Mouse (Mus musculus): ENCODE data around the gene Gin1. TPM values are rescaled to one million over a fixed set of nuclear protein-coding genes. Genes with fewer than 3 reads are reported as not detected.

The Gin1 gene
- polyA plus RNA-seq, 1 experiment: 17.8 TPM

- no peaks in the 10 kb centered on the region for H3K4me1 ChIP-seq (ENCODE audit: control insufficient read depth, insufficient read depth, low read length)
- 85% methylated on average over 5 of the region's 5 CpGs for WGBS
Measured at GRCm38 (mm10) chr1:97771727-97772126, 1.8 kb downstream of the Gin1 start.

DNA sequence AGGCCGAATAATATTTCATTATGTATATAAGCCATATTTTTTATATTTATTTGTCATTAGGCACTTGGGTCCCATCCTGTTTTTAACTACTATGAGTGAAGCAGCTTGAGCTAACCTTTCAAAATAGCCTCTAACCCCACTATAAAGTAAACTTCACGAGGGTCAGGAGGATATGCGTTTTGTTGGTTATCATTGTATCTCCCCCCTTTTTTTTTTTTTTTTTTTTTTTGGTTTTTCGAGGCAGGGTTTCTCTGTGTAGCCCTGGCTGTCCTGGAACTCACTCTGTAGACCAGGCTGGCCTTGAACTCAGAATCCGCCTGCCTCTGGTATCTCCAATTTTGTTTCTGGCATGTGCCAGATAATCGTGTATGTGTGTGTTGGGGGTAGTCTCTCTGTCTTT lies 3.4 kb downstream of the Gin1 start:
- no peak for TF ChIP-seq CTCF (IDR thresholded peaks at IDR 0.05; ENCODE audit: control insufficient read depth, insufficient read depth, low read length)
- TF ChIP-seq POLR2A (IDR thresholded peaks at IDR 0.05; ENCODE audit: borderline replicate concordance, control insufficient read depth, low read depth, low read length): no peak
- 72% methylated on average over 6 of the region's 6 CpGs for WGBS
- Histone ChIP-seq H3K4me3 (replicated peaks; ENCODE audit: control insufficient read depth, low read depth, low read length) (no peak overlapping the region), H3K4me1 (ENCODE audit: control insufficient read depth, insufficient read depth, low read length) (no peaks in the 10 kb centered on the region), H3K27ac (ENCODE audit: control insufficient read depth, insufficient read depth, low read depth, low read length, poor library complexity) (no peak overlapping the region)

More at GRCm38 (mm10) chr1:97771727-97772126, 1.8 kb downstream of the Gin1 start:
- no peak overlapping the region for H3K27ac ChIP-seq (ENCODE audit: control insufficient read depth, insufficient read depth, low read depth, low read length, poor library complexity)
- TF ChIP-seq POLR2A (IDR thresholded peaks at IDR 0.05; ENCODE audit: borderline replicate concordance, control insufficient read depth, low read depth, low read length): no peak
- no peak overlapping the region for H3K4me3 ChIP-seq (replicated peaks; ENCODE audit: control insufficient read depth, low read depth, low read length)

DNA sequence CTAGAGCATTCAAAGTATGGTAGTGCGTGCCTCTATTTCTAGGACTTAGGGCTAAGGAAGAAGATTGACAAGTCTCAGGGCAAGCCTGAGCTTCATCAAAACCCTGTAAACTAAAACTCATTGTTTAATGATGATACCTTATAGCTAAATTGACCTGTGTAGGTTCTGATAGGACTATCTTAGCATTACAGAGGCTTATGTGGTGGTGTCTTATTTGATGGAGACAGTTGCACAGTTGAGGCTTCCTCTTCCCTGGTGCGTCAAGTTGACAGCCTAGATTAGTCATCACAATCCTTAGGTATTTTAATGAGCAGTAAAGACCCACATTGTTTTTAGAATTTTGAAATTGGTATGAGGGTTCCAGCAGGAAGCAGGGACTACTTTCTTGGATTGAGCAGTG lies 4.0 kb downstream of the Gin1 start:
- Histone ChIP-seq H3K27ac (ENCODE audit: control insufficient read depth, insufficient read depth, low read depth, low read length, poor library complexity) (no peak overlapping the region), H3K4me3 (replicated peaks; ENCODE audit: control insufficient read depth, low read depth, low read length) (no peak overlapping the region), H3K4me1 (ENCODE audit: control insufficient read depth, insufficient read depth, low read length) (no peaks in the 10 kb centered on the region)
- WGBS: 67% methylated on average over 2 of the region's 2 CpGs
- no peak for TF ChIP-seq CTCF (IDR thresholded peaks at IDR 0.05; ENCODE audit: control insufficient read depth, insufficient read depth, low read length)
- TF ChIP-seq POLR2A (IDR thresholded peaks at IDR 0.05; ENCODE audit: borderline replicate concordance, control insufficient read depth, low read depth, low read length): no peak

GRCm38 (mm10) chr1:97781674-97782073 lies 11.7 kb downstream of the Gin1 start:
- TF ChIP-seq POLR2A (IDR thresholded peaks at IDR 0.05; ENCODE audit: borderline replicate concordance, control insufficient read depth, low read depth, low read length) (no peak), CTCF (IDR thresholded peaks at IDR 0.05; ENCODE audit: control insufficient read depth, insufficient read depth, low read length) (no peak)
- WGBS: 37% methylated on average over 7 of the region's 7 CpGs
- no peak overlapping the region for H3K4me3 ChIP-seq (replicated peaks; ENCODE audit: control insufficient read depth, low read depth, low read length)

DNA sequence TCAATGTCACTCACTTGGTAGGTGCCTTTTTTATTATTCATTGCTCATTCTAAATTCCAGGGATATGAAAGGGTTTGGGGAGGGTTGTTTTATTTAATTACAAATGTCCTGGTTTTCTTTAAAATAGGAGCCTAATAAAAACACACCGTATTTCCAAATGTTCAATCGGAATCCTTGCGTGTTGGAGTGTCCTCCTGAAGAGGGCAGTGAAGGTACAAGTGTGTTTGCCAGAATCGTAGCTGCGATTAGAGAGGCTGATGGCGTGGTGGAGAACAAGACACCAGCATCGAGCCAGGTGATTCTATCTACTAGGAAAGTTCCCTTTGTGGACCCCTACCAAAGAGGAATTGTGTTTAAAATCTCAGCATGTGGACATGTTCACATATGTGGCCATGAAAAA lies 15.0 kb downstream of the Gin1 start:
- 92% methylated on average over 7 of the region's 7 CpGs for WGBS
- TF ChIP-seq CTCF (IDR thresholded peaks at IDR 0.05; ENCODE audit: control insufficient read depth, insufficient read depth, low read length): no peak
- no peak for TF ChIP-seq POLR2A (IDR thresholded peaks at IDR 0.05; ENCODE audit: borderline replicate concordance, control insufficient read depth, low read depth, low read length)

More at GRCm38 (mm10) chr1:97781674-97782073, 11.7 kb downstream of the Gin1 start:
- Histone ChIP-seq H3K4me1 (ENCODE audit: control insufficient read depth, insufficient read depth, low read length) (no peaks in the 10 kb centered on the region), H3K27ac (ENCODE audit: control insufficient read depth, insufficient read depth, low read depth, low read length, poor library complexity) (no peak overlapping the region)

DNA sequence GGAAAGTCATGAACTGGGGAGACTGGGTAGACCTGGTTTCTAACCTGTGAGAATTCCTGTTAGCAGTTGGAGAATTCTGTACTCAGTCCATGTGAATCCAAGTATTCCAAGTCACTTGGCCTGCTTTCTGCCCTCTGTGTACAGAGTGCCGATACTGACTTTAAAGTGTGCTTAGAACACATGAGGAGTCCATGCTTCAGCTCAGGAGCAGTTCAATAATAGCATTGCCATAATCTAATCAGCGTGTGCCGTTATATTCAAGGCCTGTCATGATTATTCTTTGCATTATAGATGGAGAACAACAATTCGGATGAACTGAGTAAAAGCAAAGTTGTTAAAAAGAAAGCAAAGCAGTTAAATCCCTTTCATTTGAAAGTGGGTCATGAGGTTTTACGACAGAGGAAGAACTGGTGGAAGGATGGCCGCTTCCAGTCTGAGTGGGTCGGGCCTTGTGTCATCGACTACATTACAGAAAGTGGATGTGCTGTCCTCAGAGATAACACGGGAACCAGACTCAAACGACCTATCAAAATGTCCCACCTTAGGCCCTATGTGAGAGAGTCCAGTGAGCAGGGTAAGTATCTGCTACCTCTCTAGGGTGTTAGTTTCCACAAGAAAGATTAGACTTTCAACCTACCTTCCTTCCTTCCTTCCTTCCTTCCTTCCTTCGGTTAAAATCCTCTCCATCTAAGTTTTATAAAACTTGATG lies 15.9 kb downstream of the Gin1 start:
- TF ChIP-seq CTCF (IDR thresholded peaks at IDR 0.05; ENCODE audit: control insufficient read depth, insufficient read depth, low read length): no peak
- TF ChIP-seq POLR2A (IDR thresholded peaks at IDR 0.05; ENCODE audit: borderline replicate concordance, control insufficient read depth, low read depth, low read length): no peak
- Histone ChIP-seq H3K4me1 (ENCODE audit: control insufficient read depth, insufficient read depth, low read length) (no peaks in the 10 kb centered on the region), H3K4me3 (replicated peaks; ENCODE audit: control insufficient read depth, low read depth, low read length) (no peak overlapping the region), H3K27ac (ENCODE audit: control insufficient read depth, insufficient read depth, low read depth, low read length, poor library complexity) (no peak overlapping the region)
- 74% methylated on average over 11 of the region's 11 CpGs for WGBS

More for the DNA sequence above, 15.0 kb downstream of the Gin1 start:
- Histone ChIP-seq H3K4me1 (ENCODE audit: control insufficient read depth, insufficient read depth, low read length) (no peaks in the 10 kb centered on the region), H3K4me3 (replicated peaks; ENCODE audit: control insufficient read depth, low read depth, low read length) (no peak overlapping the region), H3K27ac (ENCODE audit: control insufficient read depth, insufficient read depth, low read depth, low read length, poor library complexity) (no peak overlapping the region)

- Histone ChIP-seq H3K4me3 (replicated peaks; ENCODE audit: control insufficient read depth, low read depth, low read length) (no peak overlapping the region), H3K4me1 (ENCODE audit: control insufficient read depth, insufficient read depth, low read length) (no peaks in the 10 kb centered on the region), H3K27ac (ENCODE audit: control insufficient read depth, insufficient read depth, low read depth, low read length, poor library complexity) (no peak overlapping the region)
- TF ChIP-seq CTCF (IDR thresholded peaks at IDR 0.05; ENCODE audit: control insufficient read depth, insufficient read depth, low read length) (no peak), POLR2A (IDR thresholded peaks at IDR 0.05; ENCODE audit: borderline replicate concordance, control insufficient read depth, low read depth, low read length) (no peak)
- 73% methylated on average over 3 of the region's 3 CpGs for WGBS
Measured at GRCm38 (mm10) chr1:97787674-97788073, 17.7 kb downstream of the Gin1 start.

GRCm38 (mm10) chr1:97788490-97788889 lies 18.5 kb downstream of the Gin1 start:
- TF ChIP-seq POLR2A (IDR thresholded peaks at IDR 0.05; ENCODE audit: borderline replicate concordance, control insufficient read depth, low read depth, low read length) (no peak), CTCF (IDR thresholded peaks at IDR 0.05; ENCODE audit: control insufficient read depth, insufficient read depth, low read length) (no peak)
- Histone ChIP-seq H3K27ac (ENCODE audit: control insufficient read depth, insufficient read depth, low read depth, low read length, poor library complexity) (no peak overlapping the region), H3K4me3 (replicated peaks; ENCODE audit: control insufficient read depth, low read depth, low read length) (no peak overlapping the region), H3K4me1 (ENCODE audit: control insufficient read depth, insufficient read depth, low read length) (no peaks in the 10 kb centered on the region)
- WGBS: 78% methylated on average over 2 of the region's 2 CpGs

- no peaks in the 10 kb centered on the region for H3K4me1 ChIP-seq (ENCODE audit: control insufficient read depth, insufficient read depth, low read length)
- H3K4me3 ChIP-seq (replicated peaks; ENCODE audit: control insufficient read depth, low read depth, low read length): no peak overlapping the region
- WGBS: 87% methylated on average over 3 of the region's 3 CpGs
- TF ChIP-seq CTCF (IDR thresholded peaks at IDR 0.05; ENCODE audit: control insufficient read depth, insufficient read depth, low read length) (no peak), POLR2A (IDR thresholded peaks at IDR 0.05; ENCODE audit: borderline replicate concordance, control insufficient read depth, low read depth, low read length) (no peak)
- no peak overlapping the region for H3K27ac ChIP-seq (ENCODE audit: control insufficient read depth, insufficient read depth, low read depth, low read length, poor library complexity)
Measured at GRCm38 (mm10) chr1:97794110-97794509, 24.1 kb downstream of the Gin1 start.

All from bone marrow, adult 2 months (tissue).